Mouse (Mus musculus) liver, adult 2 months (tissue): ENCODE measurements around the gene Gadd45g. TPM values are rescaled to one million over a fixed set of nuclear protein-coding genes. Genes with fewer than 3 reads are reported as not detected.

ENCODE experiments used
- DNase-seq: peaks from one replicate; pipeline ENCODE4 v3.0.0-alpha.2; 2011; ENCODE audit warnings: low read depth, low spot score; ENCODE audit errors: extremely low read depth
- H3K27ac ChIP-seq: fragments of 200-500 bp; replicated peaks from 2 replicates; pipeline ENCODE4 v1.5.1; 2012; ENCODE audit warnings: low read depth, mild to moderate bottlenecking, control low read depth, inconsistent platforms, low read length; ENCODE audit not compliant: insufficient read depth
- H3K27me3 ChIP-seq: fragments of 200-500 bp; 2 replicates; pipeline ENCODE4 v1.6.1; 2012; ENCODE audit warnings: mild to moderate bottlenecking, moderate library complexity, low read length, inconsistent platforms; ENCODE audit not compliant: control insufficient read depth, insufficient read depth
- H3K36me3 ChIP-seq: fragments of 200-500 bp; 2 replicates; pipeline ENCODE4 v1.6.1; 2012; ENCODE audit warnings: low read length, inconsistent platforms; ENCODE audit not compliant: control insufficient read depth, insufficient read depth
- H3K4me1 ChIP-seq: fragments of 200-500 bp; 2 replicates; pipeline ENCODE4 v1.6.1; 2011; ENCODE audit warnings: low read length; ENCODE audit not compliant: control insufficient read depth, insufficient read depth
- H3K4me3 ChIP-seq: fragments of 200-500 bp; 2 replicates; pipeline ENCODE4 v1.5.1; 2011; ENCODE audit warnings: low read depth, mild to moderate bottlenecking, control low read depth, low read length, moderate library complexity; ENCODE audit not compliant: insufficient read depth
- H3K79me2 ChIP-seq: fragments of 200-500 bp; 2 replicates; pipeline ENCODE4 v1.6.1; 2012; ENCODE audit warnings: inconsistent platforms, mild to moderate bottlenecking, low read length, moderate library complexity; ENCODE audit not compliant: control insufficient read depth, insufficient read depth
- H3K9ac ChIP-seq: fragments of 200-500 bp; 2 replicates; pipeline ENCODE4 v1.6.1; 2012; ENCODE audit warnings: low read depth, mild to moderate bottlenecking, control low read depth, inconsistent platforms, low read length
- CTCF ChIP-seq: fragments of 200-500 bp; IDR thresholded peaks from 2 replicates; pipeline ENCODE4 v1.5.1; 2011; ENCODE audit warnings: low read depth, low read length, control low read depth
- POLR2A ChIP-seq: fragments of 200-500 bp; IDR thresholded peaks from 2 replicates; pipeline ENCODE4 v1.6.1; 2011; ENCODE audit warnings: low read length, control low read depth; ENCODE audit not compliant: insufficient read depth; ENCODE audit errors: extremely low read depth
- WGBS: fragments of 180-500 bp; shearing (Covaris S2); methylation state at CpG from one replicate; pipeline ENCODE4 v1.1.7; 2018; 5-methylcytosine and 5-hydroxymethylcytosine counted together
- polyA plus RNA-seq: library from polyadenylated mRNA; depleted of rRNA; stranded (reverse); fragments of >200 nt; gene quantifications from 2 replicates; pipeline ENCODE4 v1.2.3, GENCODE M21; 2012; rRNA removed
- total RNA-seq: library from RNA; depleted of rRNA; stranded (reverse); fragments of >200 nt; gene quantifications from 2 replicates; pipeline ENCODE4 v1.2.3, GENCODE M21; 2014; rRNA removed

The Gadd45g gene
- total and polyA plus RNA-seq, 2 experiments, result 5.9 to 7.0 TPM

DNA sequence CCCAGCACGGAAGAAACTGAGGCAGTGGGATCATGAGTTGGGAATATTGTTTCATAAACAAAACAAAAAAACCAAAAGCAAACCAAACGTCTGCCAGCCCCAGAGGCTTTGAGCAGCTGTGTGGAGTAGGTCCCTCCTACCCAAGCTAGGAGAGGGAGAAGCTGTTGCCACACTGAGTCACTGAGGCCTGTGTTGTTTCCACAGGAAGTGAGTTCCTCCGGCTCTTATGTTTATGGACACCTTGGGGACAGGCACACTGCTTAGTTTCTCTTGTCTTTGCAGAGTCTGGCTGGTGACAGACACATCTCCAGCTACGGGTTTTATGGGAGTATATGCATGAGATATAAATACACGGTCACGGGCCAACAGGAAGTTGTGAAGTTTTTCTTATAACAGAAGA lies 39.6 kb downstream of the Gadd45g start:
- no peak overlapping the region for H3K27ac ChIP-seq
- no peak overlapping the region for H3K9ac ChIP-seq
- no peaks in the 10 kb centered on the region for H3K36me3 ChIP-seq
- peaks cover 5% of the 10 kb centered on the region; the same call in 1 of the 2 replicates for H3K4me1 ChIP-seq
- DNase-seq, result no peak
- TF ChIP-seq POLR2A (no peak), CTCF (no peak)
- no peak overlapping the region for H3K4me3 ChIP-seq
- H3K79me2 ChIP-seq, result no peaks in the 10 kb centered on the region
- WGBS, result 83% methylated on average over 6 of the region's 6 CpGs
- no peaks in the 10 kb centered on the region for H3K27me3 ChIP-seq

GRCm38 (mm10) chr13:51886723-51887122 lies 40.2 kb downstream of the Gadd45g start:
- Histone ChIP-seq H3K4me3 (no peak overlapping the region), H3K4me1 (peaks cover under 1% of the 10 kb centered on the region; the same call in 1 of the 2 replicates), H3K27me3 (no peaks in the 10 kb centered on the region), H3K79me2 (no peaks in the 10 kb centered on the region), H3K36me3 (no peaks in the 10 kb centered on the region), H3K27ac (no peak overlapping the region), H3K9ac (no peak overlapping the region)
- no peak for DNase-seq
- TF ChIP-seq POLR2A (no peak), CTCF (no peak)
- WGBS, result 92% methylated on average over 10 of the region's 10 CpGs

DNA sequence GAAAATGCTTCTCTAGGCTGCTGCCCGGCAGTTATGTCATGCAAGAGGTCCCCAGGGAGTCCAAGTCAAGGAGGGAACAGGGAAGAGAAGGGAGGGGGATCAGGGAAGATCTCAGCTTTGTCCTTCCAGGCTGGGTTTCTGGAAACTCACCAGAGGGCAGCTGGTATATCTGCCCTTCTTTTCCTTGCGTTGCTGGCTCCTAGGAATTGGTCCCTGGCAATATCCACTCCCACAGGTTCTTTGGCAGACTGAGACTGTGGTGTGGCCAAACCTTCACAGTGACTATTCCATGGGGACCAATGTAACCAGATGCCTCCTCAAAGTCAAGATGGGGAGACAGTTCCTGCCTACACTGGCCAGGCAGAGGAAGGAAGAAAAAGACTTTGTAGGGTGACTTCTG lies 41.9 kb downstream of the Gadd45g start:
- 83% methylated on average over 2 of the region's 2 CpGs for WGBS
- Histone ChIP-seq H3K79me2 (no peaks in the 10 kb centered on the region), H3K4me3 (no peak overlapping the region)

DNA sequence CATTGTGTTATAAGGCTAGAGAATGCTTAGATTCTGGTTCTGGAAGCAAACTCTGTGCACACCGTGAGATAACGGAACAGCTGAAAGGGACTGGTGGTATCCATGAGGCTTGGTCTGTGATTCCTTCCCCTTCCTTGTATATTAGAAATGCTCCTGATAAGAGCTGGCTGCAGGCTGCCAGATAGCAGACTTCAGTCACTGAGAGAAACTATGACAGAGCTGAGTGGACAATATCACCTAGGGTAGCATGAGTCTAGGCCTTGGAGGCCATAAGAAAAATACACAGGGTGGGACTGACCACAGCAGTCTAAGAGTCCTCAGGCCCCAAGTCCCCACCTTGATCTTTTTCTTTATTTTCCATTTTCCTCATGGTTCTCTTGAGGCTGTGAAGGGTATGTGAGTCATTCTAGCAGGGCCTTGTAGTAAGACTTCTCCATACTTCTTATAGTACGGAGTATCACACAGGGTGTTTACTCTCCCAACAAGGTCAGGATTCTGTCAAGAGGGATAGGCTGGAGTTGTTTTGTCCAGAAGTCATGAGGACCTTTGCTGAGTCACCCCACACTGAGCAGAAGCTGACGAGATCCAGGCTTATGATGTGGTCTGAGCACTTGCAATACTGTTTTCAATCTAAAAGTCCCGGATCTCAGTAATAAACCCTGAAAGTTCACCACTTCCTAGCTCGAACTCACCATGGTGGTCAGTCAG lies 45.5 kb downstream of the Gadd45g start:
- H3K27ac ChIP-seq, result no peak overlapping the region
- no peaks in the 10 kb centered on the region for H3K4me1 ChIP-seq
- no peaks in the 10 kb centered on the region for H3K27me3 ChIP-seq
- TF ChIP-seq POLR2A, result no peak
- TF ChIP-seq CTCF, result no peak
- H3K4me3 ChIP-seq, result no peak overlapping the region
- no peak overlapping the region for H3K9ac ChIP-seq
- H3K36me3 ChIP-seq, result no peaks in the 10 kb centered on the region
- 91% methylated on average over 6 of the region's 6 CpGs for WGBS
- H3K79me2 ChIP-seq, result no peaks in the 10 kb centered on the region
- no peak for DNase-seq

More for the DNA sequence above, 41.9 kb downstream of the Gadd45g start:
- no peak for DNase-seq
- H3K27me3 ChIP-seq, result no peaks in the 10 kb centered on the region
- H3K36me3 ChIP-seq, result no peaks in the 10 kb centered on the region
- no peak overlapping the region for H3K9ac ChIP-seq
- no peaks in the 10 kb centered on the region for H3K4me1 ChIP-seq
- TF ChIP-seq CTCF, result no peak
- TF ChIP-seq POLR2A, result no peak
- no peak overlapping the region for H3K27ac ChIP-seq

DNA sequence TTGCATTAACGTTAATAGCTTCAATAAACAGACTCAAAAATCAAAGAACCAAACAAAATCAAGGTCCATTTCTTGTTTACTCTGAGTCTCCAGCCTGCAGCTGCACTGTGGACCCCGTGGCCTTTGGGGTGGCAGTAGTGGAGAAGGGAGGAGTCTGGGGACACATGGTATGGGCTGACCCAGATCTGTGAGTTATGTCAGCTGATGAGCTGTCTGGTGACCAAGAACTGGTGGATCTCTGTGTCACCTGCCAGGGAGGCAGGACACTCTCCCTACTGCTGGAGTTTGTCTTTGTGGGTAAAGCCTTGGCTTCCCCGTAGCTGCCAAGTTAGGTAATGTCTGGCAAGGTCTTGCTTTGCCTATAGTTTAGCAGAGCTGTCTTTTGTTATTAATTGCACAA lies 51.1 kb downstream of the Gadd45g start:
- H3K9ac ChIP-seq, result no peak overlapping the region

More for the DNA sequence above, 51.1 kb downstream of the Gadd45g start:
- TF ChIP-seq POLR2A, result no peak
- no peak for TF ChIP-seq CTCF
- DNase-seq, result peak; percentile 85
- no peaks in the 10 kb centered on the region for H3K36me3 ChIP-seq
- no peaks in the 10 kb centered on the region for H3K27me3 ChIP-seq
- WGBS, result 15% methylated on average over 3 of the region's 3 CpGs
- no peak overlapping the region for H3K27ac ChIP-seq
- peaks cover 5% of the 10 kb centered on the region; the same call in 1 of the 2 replicates for H3K4me1 ChIP-seq
- H3K4me3 ChIP-seq, result no peak overlapping the region
- no peaks in the 10 kb centered on the region for H3K79me2 ChIP-seq

Other genes with a start within 250 kb of the Gadd45g start
- 32.4 and 38.0 TPM in 2 replicates for gene Cks2, start 201.4 kb upstream of the Gadd45g start, total RNA-seq
- 22.7 and 25.8 TPM in 2 replicates for gene Cks2, start 201.4 kb upstream of the Gadd45g start, polyA plus RNA-seq
- 9.0 and 10.1 TPM in 2 replicates for gene Secisbp2, start 195.0 kb upstream of the Gadd45g start, total RNA-seq
- gene Secisbp2, start 195.0 kb upstream of the Gadd45g start, polyA plus RNA-seq, result 13.6 and 13.8 TPM in 2 replicates
- gene Sema4d, start 52.9 kb upstream of the Gadd45g start, total RNA-seq, result 0.40 and 0.74 TPM in 2 replicates
- gene Sema4d, start 52.9 kb upstream of the Gadd45g start, polyA plus RNA-seq, result 0.94 and 1.2 TPM in 2 replicates